Mouse (Mus musculus) heart, adult 2 months (tissue): ENCODE measurements around the gene Bmp8a.

Experiments used
- CTCF ChIP-seq: fragments of 200-600 bp; IDR thresholded peaks from 2 replicates; pipeline ENCODE4 v1.8.1; 2022; ENCODE audit warnings: antibody characterized with exemption, mild to moderate bottlenecking, moderate library complexity
- EP300 ChIP-seq: fragments of 200-500 bp; IDR thresholded peaks from 2 replicates; pipeline ENCODE4 v1.6.1; 2011; ENCODE audit warnings: low read depth, low read length, control low read depth; ENCODE audit not compliant: insufficient read depth

GRCm38 (mm10) chr4:123331326-123331725 lies 11.7 kb downstream of the Bmp8a start:
- no peak for TF ChIP-seq CTCF
- TF ChIP-seq EP300: no peak
